Mouse (Mus musculus) CH12.LX (cell line): ENCODE results near the gene Nrf1. TPM values are rescaled to one million over a fixed set of nuclear protein-coding genes. Genes with fewer than 3 reads are reported as not detected.

Experiments
- DNase-seq: peaks from one replicate; pipeline ENCODE4 v3.0.0-alpha.2; 2013; ENCODE audit errors: extremely low read depth
- H3K27ac ChIP-seq: 2 replicates; pipeline ENCODE4 v1.5.1; 2012; ENCODE audit warnings: low read depth, mild to moderate bottlenecking, control low read depth, moderate library complexity; ENCODE audit not compliant: insufficient read depth
- H3K27me3 ChIP-seq: replicated peaks from 2 replicates; pipeline ENCODE3; 2012; ENCODE audit warnings: inconsistent platforms
- H3K36me3 ChIP-seq, 2 experiments: replicated peaks in 1 of 2; 2 replicates each; pipeline versions ENCODE3 to v1.6.1; 2012; ENCODE audit warnings: inconsistent platforms in 1 of 2, low read length in 1 of 2, mild to moderate bottlenecking in 1 of 2, mixed read lengths in 1 of 2, moderate library complexity in 1 of 2; ENCODE audit not compliant: control insufficient read depth in 1 of 2, insufficient read depth in 1 of 2
- H3K4me1 ChIP-seq, 2 experiments: 2 replicates each; pipeline ENCODE4 v1.6.1; 2012; ENCODE audit warnings: inconsistent platforms in 1 of 2, moderate library complexity in 1 of 2; ENCODE audit not compliant: insufficient read depth in 2 of 2, control insufficient read depth in 1 of 2
- H3K4me2 ChIP-seq: 2 replicates; pipeline ENCODE4 v1.6.1; 2012; ENCODE audit warnings: low read depth, mild to moderate bottlenecking, control low read depth; ENCODE audit not compliant: poor library complexity, insufficient read depth, severe bottlenecking
- H3K4me3 ChIP-seq, 3 experiments: fragments of 150-350 bp in 1 of 3; sonication (generic) in 1 of 3; replicated peaks in 1 of 3; 2 replicates each; pipeline versions ENCODE3 to v1.5.1; 2011 to 2012; ENCODE audit warnings: low read depth in 2 of 3, low read length in 2 of 3, mild to moderate bottlenecking in 2 of 3, moderate library complexity in 2 of 3, control low read depth in 1 of 3, improper control_type of control experiment in 1 of 3, inconsistent platforms in 1 of 3, mixed read lengths in 1 of 3; ENCODE audit not compliant: poor library complexity in 1 of 3
- H3K79me2 ChIP-seq: replicated peaks from 2 replicates; pipeline ENCODE4 v1.6.1; 2012; ENCODE audit warnings: mild to moderate bottlenecking, moderate library complexity; ENCODE audit not compliant: control insufficient read depth, poor library complexity, insufficient read depth, severe bottlenecking; ENCODE audit errors: extremely low read depth
- H3K9ac ChIP-seq: 2 replicates; pipeline ENCODE4 v1.6.1; 2012; ENCODE audit warnings: low read depth, mild to moderate bottlenecking, control low read depth, moderate library complexity; ENCODE audit not compliant: insufficient read depth
- H3K9me3 ChIP-seq: replicated peaks from 2 replicates; pipeline ENCODE3; 2012; ENCODE audit warnings: low read length, inconsistent platforms, mixed read lengths
- CTCF ChIP-seq, 2 experiments: IDR thresholded peaks in 1 of 2; conservative IDR thresholded peaks in 1 of 2; 2 replicates each; pipeline ENCODE4 v1.5.1; 2011 to 2012; ENCODE audit warnings: low read depth in 2 of 2, low read length in 2 of 2, improper control_type of control experiment in 1 of 2, inconsistent platforms in 1 of 2, mild to moderate bottlenecking in 1 of 2, moderate library complexity in 1 of 2
- E2F4 ChIP-seq: IDR thresholded peaks from 2 replicates; pipeline ENCODE4 v1.6.1; 2011; ENCODE audit warnings: low read depth, low read length, improper control_type of control experiment; ENCODE audit not compliant: insufficient replicate concordance
- ELF1 ChIP-seq: IDR thresholded peaks from 2 replicates; pipeline ENCODE4 v1.6.1; 2014; ENCODE audit warnings: low read depth, mild to moderate bottlenecking, inconsistent platforms, low read length, improper control_type of control experiment
- EP300 ChIP-seq: IDR thresholded peaks from 2 replicates; pipeline ENCODE4 v1.6.1; 2011; ENCODE audit warnings: low read length, improper control_type of control experiment
- GABPA ChIP-seq: IDR thresholded peaks from 2 replicates; pipeline ENCODE4 v1.6.1; 2012; ENCODE audit warnings: low read depth, low read length, improper control_type of control experiment, inconsistent platforms; ENCODE audit not compliant: insufficient replicate concordance
- IRF4 ChIP-seq: IDR thresholded peaks from 2 replicates; pipeline ENCODE4 v1.6.1; 2014; ENCODE audit warnings: low read depth, mild to moderate bottlenecking, inconsistent platforms, low read length, improper control_type of control experiment
- JUND ChIP-seq: conservative IDR thresholded peaks from 2 replicates; pipeline ENCODE4 v1.6.1; 2011; ENCODE audit warnings: low read depth, low read length, improper control_type of control experiment
- KAT2A ChIP-seq: IDR thresholded peaks from 2 replicates; pipeline ENCODE4 v1.6.1; 2012; ENCODE audit warnings: low read length, improper control_type of control experiment, inconsistent platforms; ENCODE audit not compliant: insufficient replicate concordance
- MAFK ChIP-seq: IDR thresholded peaks from 2 replicates; pipeline ENCODE4 v1.6.1; 2011; ENCODE audit warnings: low read length, improper control_type of control experiment; ENCODE audit not compliant: insufficient replicate concordance
- MAX ChIP-seq: IDR thresholded peaks from 2 replicates; pipeline ENCODE4 v1.6.1; 2011; ENCODE audit warnings: low read length, improper control_type of control experiment
- MAZ ChIP-seq: IDR thresholded peaks from 2 replicates; pipeline ENCODE4 v1.6.1; 2012; ENCODE audit warnings: low read depth, mild to moderate bottlenecking, inconsistent platforms, low read length, improper control_type of control experiment, moderate library complexity
- MEF2A ChIP-seq: IDR thresholded peaks from 2 replicates; pipeline ENCODE4 v1.6.1; 2014; ENCODE audit warnings: low read depth, mild to moderate bottlenecking, inconsistent platforms, low read length, improper control_type of control experiment, borderline replicate concordance
- MXI1 ChIP-seq: IDR thresholded peaks from 2 replicates; pipeline ENCODE4 v1.6.1; 2011; ENCODE audit warnings: mild to moderate bottlenecking, low read depth, low read length, improper control_type of control experiment
- NELFE ChIP-seq: IDR thresholded peaks from 2 replicates; pipeline ENCODE4 v1.6.1; 2011; ENCODE audit warnings: low read depth, low read length, improper control_type of control experiment
- NRF1 ChIP-seq: IDR thresholded peaks from 2 replicates; pipeline ENCODE4 v1.6.1; 2014; ENCODE audit warnings: low read depth, mild to moderate bottlenecking, inconsistent platforms, low read length, improper control_type of control experiment, moderate library complexity
- PAX5 ChIP-seq: IDR thresholded peaks from 2 replicates; pipeline ENCODE4 v1.6.1; 2012; ENCODE audit warnings: low read length, inconsistent platforms, mixed read lengths
- POLR2A ChIP-seq: IDR thresholded peaks from 2 replicates; pipeline ENCODE4 v1.6.1; 2011; ENCODE audit warnings: low read depth, mild to moderate bottlenecking, improper control_type of control experiment, low read length
- POLR2AphosphoS2 ChIP-seq: IDR thresholded peaks from 2 replicates; pipeline ENCODE4 v1.6.1; 2011; ENCODE audit warnings: low read depth, low read length, improper control_type of control experiment
- RAD21 ChIP-seq: IDR thresholded peaks from 2 replicates; pipeline ENCODE4 v1.6.1; 2011; ENCODE audit warnings: low read depth, mild to moderate bottlenecking, low read length, improper control_type of control experiment, moderate library complexity
- UBTF ChIP-seq: IDR thresholded peaks from 2 replicates; pipeline ENCODE4 v1.6.1; 2012; ENCODE audit warnings: low read depth, mild to moderate bottlenecking, inconsistent platforms, low read length, improper control_type of control experiment, moderate library complexity
- USF1 ChIP-seq: IDR thresholded peaks from 2 replicates; pipeline ENCODE4 v1.6.1; 2014; ENCODE audit warnings: low read depth, mild to moderate bottlenecking, inconsistent platforms, low read length, improper control_type of control experiment
- ZMIZ1 ChIP-seq: IDR thresholded peaks from 2 replicates; pipeline ENCODE4 v1.6.1; 2012; ENCODE audit warnings: low read depth, mild to moderate bottlenecking, inconsistent platforms, low read length, improper control_type of control experiment
- ZNF384 ChIP-seq: IDR thresholded peaks from 2 replicates; pipeline ENCODE4 v1.6.1; 2012; ENCODE audit warnings: low read depth, low read length, improper control_type of control experiment, inconsistent platforms
- dilution Hi-C: fragments of 300-500 bp; cut with MboI; formaldehyde crosslinking; loops from 2 replicates; pipeline ENCODE4 v1.14.3; 2020; ENCODE audit warnings: low sequenced_read_pairs; ENCODE audit not compliant: extremely low pct_unique_long_range_greater_than_20kb, extremely low pct_ligation_motif_present
- in situ Hi-C: fragments of 300-500 bp; cut with MboI; formaldehyde crosslinking; loops from 3 replicates; pipeline ENCODE4 v1.14.3; 2019; ENCODE audit warnings: low sequenced_read_pairs, low pct_ligation_motif_present, low pct_unique_long_range_greater_than_20kb, mixed read lengths
- polyA plus RNA-seq: library from polyadenylated mRNA; unstranded; fragments of >175 nt; gene quantifications from 2 replicates; pipeline ENCODE4 v1.2.1, GENCODE M21; 2012; ENCODE audit warnings: low read depth; ENCODE audit not compliant: insufficient read length
- total RNA-seq, 2 experiments: library from RNA; depleted of rRNA; stranded (reverse); fragments of 300-350 nt in 1 of 2; fragments of >200 nt in 1 of 2; gene quantifications; 2 replicates each; pipeline ENCODE4 v1.2.3; 2012 to 2014

The Nrf1 gene
- total and polyA plus RNA-seq, 3 experiments = 43.6 to 74.6 (median 51.3) TPM

DNA sequence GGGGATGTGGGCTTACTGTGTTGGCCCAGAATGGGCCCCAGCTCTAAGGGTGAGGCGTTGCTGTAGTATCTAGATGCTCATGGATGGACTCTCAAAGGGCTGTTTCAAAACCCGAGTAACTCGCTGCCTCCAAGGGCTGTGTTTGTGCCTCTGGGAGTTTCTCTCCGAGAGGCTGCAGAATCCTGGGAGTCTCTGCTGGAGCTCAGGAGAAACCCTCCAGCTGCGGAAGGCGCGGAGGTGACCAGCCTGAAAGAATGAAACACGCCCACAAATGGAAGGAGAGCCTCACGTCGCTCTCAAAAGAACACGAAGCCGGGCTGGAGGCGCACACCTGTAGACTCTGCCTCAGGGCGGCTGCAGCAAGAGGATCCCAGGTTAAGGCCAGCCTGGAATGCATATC is 129.5 kb downstream of the Nrf1 start:
- TF ChIP-seq MAFK (no peak), NELFE (no peak), EP300 (no peak), PAX5 (no peak), ZMIZ1 (no peak), MEF2A (no peak), CTCF (conservative IDR thresholded peaks at IDR 0.05 in 1 of 2, IDR thresholded peaks at IDR 0.05 in 1 of 2; ENCODE audit: low read depth in 2 of 2, low read length in 2 of 2) (no peak), ZNF384 (no peak), MXI1 (no peak), POLR2AphosphoS2 (no peak), IRF4 (no peak), UBTF (no peak), NRF1 (no peak), ELF1 (no peak)
- Histone ChIP-seq H3K79me2 (no peaks in the 10 kb centered on the region), H3K4me2 (no peak overlapping the region), H3K27ac (no peak overlapping the region), H3K36me3 (no peaks in the 10 kb centered on the region), H3K9ac (no peak overlapping the region), H3K4me1 (peaks cover 7 to 33% of the 10 kb centered on the region in 2 experiments; a peak in 2 of 4 replicates), H3K9me3 (no peaks in the 10 kb centered on the region), H3K4me3 (no peak overlapping the region), H3K27me3 (peaks cover 22% of the 10 kb centered on the region)
- in situ Hi-C loops = no loop called here
- no peak for DNase-seq
- dilution Hi-C loops = no loop called here

- DNase-seq = no peak
- H3K36me3 ChIP-seq = no peaks in the 10 kb centered on the region
- dilution Hi-C loops = no loop called here
- in situ Hi-C loops = no loop called here
- peaks cover 7 to 25% of the 10 kb centered on the region in 2 experiments; a peak in 2 of 4 replicates for H3K4me1 ChIP-seq
- H3K27me3 ChIP-seq = peaks cover 28% of the 10 kb centered on the region
- H3K4me2 ChIP-seq = no peak overlapping the region
- H3K27ac ChIP-seq = no peak overlapping the region
- H3K9ac ChIP-seq = no peak overlapping the region
- H3K4me3 ChIP-seq = no peak overlapping the region
- TF ChIP-seq CTCF (conservative IDR thresholded peaks at IDR 0.05 in 1 of 2, IDR thresholded peaks at IDR 0.05 in 1 of 2; ENCODE audit: low read depth in 2 of 2, low read length in 2 of 2) (no peak), KAT2A (no peak), JUND (no peak), USF1 (no peak), RAD21 (no peak), GABPA (no peak), POLR2AphosphoS2 (no peak), MAZ (no peak), POLR2A (no peak), NRF1 (no peak), MEF2A (no peak), EP300 (no peak), ZMIZ1 (no peak), MAX (no peak), MAFK (no peak), E2F4 (no peak), MXI1 (no peak), IRF4 (no peak)
- no peaks in the 10 kb centered on the region for H3K79me2 ChIP-seq
- peaks cover 2% of the 10 kb centered on the region for H3K9me3 ChIP-seq
Observed at GRCm38 (mm10) chr6:30178023-30178639, 130.3 kb downstream of the Nrf1 start.
